Mouse (Mus musculus) c-Kit-positive CD71-positive TER-119-positive erythroid progenitor cells, embryonic 14.5 days (primary cell): ENCODE data around the gene Il10ra.
A peak's percentile ranks its signal among the peaks of the same experiment; 100 is the strongest.

Source experiments
- DNase-seq: peaks from one replicate; pipeline ENCODE4 v3.0.0-alpha.2; 2013; ENCODE audit warnings: low spot score

The Il10ra gene

GRCm38 (mm10) chr9:45268597-45269325 lies at the start of gene Il10ra:
Gene Il10ra, minus strand, starts transcription at chr9:45269149.
- DNase-seq, result no peak

DNA sequence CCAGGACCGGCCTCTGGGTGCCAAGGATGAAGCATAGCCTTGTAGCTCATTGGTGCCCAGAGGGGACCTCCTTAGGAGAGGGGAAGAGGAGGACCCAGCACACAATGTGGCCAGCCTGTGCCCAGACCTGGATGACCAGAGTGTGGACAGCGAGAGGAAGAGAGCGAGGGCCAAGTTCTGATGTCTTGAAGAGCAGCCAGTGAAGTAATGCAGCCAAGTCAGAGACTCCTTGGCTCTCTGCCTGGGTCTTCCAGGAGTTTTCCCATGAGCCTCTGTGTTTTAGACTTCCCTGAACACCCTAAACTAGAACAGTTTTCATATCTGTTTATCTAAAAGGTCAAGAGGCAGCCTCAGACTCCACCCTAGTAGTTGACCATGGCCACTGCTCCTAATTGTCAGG lies 48.7 kb upstream of the Il10ra start:
- DNase-seq, result no peak

- DNase-seq, result no peak
Measured at GRCm38 (mm10) chr9:45313913-45314312, 45.0 kb upstream of the Il10ra start.

GRCm38 (mm10) chr9:45311858-45312257 lies 42.9 kb upstream of the Il10ra start:
- DNase-seq, result no peak

DNA sequence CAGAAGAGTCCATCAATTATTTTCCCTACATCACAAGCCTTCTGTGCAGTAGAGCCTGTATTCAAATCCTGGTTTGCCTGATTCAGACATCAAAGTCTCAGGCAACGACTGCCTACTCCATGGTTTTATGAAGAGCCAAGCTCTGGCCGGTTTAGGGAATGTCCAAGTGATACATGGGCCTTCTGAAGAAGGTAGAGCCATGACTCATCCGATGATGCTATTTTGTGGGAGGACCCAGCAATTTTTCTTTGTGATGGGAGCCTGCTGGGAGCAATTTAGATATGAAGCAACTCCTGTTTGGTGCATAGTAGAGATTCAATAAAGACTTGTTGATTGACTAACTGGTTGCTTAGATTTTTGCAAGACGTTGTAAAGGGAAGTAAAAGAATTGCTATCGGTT lies 39.6 kb upstream of the Il10ra start:
- DNase-seq, result no peak

GRCm38 (mm10) chr9:45306746-45307410 lies 37.9 kb upstream of the Il10ra start:
- no peak for DNase-seq

DNA sequence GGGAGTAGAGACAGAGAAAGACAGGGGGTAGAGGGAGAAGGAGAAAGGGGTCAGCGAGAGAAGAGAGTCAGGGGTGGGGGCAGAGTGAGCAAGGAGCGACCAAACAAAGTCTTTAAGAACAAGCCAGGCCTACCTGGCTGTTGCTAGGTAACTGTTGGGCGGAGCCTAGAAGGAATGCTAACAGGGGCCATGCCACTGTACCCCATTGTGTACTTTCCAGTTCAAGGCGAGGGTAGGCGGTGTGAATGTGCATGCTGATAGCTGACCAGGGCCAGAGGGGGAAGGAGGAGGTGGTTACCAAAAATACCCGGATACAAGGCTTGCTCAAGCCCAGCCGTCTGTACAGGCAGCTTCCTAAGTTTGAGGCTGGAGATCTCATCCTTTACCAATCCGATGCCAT lies 32.8 kb upstream of the Il10ra start:
- no peak for DNase-seq

GRCm38 (mm10) chr9:45300422-45301104 lies 31.6 kb upstream of the Il10ra start:
- peak; percentile 75 for DNase-seq

GRCm38 (mm10) chr9:45299231-45300006 lies 30.5 kb upstream of the Il10ra start:
- DNase-seq, result peak; percentile 40

GRCm38 (mm10) chr9:45294210-45295011 lies 25.5 kb upstream of the Il10ra start:
- DNase-seq, result no peak

DNA sequence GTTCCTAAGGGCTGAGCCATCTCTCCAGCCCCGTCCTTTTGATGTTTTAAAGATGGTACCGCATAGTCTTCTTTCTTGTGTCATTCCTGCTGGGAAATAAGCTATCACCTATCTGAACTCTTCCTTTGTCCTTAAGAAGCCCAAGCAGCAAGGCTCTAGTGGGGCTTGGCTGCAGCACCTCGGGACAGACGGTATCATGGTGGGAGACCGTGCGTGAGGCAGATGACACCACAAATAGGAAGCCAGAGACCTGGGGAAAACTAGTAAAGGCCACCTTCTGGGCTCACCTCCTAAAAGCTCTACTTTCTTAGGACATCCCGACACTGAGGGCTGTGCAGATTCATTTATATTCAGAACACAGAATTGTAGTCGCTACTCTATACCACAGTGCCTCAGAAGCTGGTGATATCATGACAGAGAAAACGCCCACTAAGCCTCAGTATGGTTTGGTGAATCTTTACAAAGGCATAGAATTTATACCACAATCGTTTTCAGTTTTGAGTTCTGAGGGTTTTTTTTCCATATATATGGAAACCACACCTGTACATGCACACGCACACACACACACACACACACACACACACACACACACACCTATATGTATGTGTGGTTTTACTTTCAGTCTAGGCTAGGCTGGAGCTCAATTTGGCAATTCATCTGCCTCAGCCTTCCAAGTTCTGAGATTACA lies 22.7 kb upstream of the Il10ra start:
- DNase-seq, result no peak

- no peak for DNase-seq
Measured at GRCm38 (mm10) chr9:45282466-45282865, 13.5 kb upstream of the Il10ra start.

DNA sequence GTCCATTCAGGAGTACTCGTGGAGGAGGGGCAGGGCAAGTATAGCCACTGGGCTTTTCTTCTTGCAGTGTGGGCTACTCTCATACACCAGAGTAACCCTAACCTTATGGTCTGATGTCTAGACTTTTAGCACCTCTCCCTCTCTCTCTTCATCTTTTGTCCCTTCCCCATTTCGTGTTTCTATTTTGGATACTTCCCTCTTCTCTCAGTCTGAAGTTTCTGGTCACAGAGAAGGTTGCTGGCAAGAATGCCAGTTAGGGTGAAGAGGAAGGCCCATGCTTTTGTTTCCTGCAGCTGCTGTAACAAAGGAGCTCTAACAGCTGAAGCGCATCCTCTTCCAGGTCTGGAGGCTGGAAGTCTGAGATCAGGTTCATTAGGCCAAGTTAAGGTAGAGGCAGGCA lies 11.9 kb upstream of the Il10ra start:
- no peak for DNase-seq

DNA sequence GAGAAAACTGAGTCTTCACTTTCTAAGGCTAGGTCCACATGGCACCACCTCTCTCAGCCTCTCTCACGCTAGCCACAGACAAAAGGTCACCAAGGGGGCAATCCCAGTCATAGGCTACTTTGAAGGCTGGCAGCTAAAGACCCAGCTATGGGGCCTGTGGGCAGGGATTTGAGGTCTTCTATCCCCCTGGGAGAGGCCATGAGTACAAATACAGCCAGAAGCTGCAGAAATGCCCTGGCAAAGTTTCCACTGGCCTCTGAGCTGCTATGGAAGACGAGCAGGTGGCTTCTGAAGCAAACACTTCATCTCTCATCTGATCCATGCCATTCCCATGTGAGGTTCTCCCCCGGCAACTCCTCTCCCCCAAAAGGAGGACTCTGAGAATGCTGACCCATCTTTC lies 11.1 kb upstream of the Il10ra start:
- no peak for DNase-seq

DNA sequence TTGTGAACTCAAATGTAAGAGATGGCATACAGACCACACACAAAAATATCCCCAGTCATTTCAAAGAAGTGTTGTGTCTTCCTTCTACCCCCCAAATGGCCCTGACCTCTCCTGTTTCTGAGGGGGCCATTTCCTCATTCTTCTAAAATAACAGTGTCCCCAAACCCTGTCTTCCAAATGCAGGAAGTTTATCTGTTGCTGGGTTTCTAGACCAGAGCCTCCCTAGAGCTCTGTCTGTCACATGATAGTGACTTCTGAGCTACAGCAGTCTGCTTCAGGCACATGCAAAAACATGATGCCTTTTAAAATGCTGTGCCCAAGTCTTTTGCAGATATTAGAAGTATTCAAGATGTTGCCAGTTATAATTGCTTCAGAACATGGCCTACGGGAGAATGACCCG lies 5.7 kb upstream of the Il10ra start:
- no peak for DNase-seq

- DNase-seq, result peak; percentile 15
Measured at GRCm38 (mm10) chr9:45274218-45274617, 5.3 kb upstream of the Il10ra start.

- no peak for DNase-seq
Measured at GRCm38 (mm10) chr9:45272213-45272612, 3.3 kb upstream of the Il10ra start.

GRCm38 (mm10) chr9:45268079-45268478 lies 870 bp downstream of the Il10ra start:
- no peak for DNase-seq

- DNase-seq, result no peak
Measured at GRCm38 (mm10) chr9:45267099-45267498, 1.9 kb downstream of the Il10ra start.

DNA sequence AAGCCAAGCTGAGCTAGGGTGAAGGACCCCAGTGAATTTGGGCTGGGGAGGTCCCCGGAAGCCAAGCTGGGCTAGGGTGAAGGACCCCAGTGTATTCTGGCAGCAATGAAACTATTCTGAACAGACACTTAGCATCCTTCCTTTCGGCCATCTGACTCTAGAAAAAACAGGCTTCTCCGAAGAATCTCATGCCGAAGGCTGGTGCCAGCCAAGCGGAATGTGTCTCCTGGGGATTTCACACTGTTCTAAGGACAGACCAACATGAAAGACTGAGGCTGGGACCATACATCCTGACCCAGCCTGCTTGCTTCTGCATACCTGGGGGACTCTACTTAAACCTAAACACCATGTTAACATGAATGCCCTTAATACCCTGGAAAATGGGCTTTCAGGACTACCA lies 7.1 kb downstream of the Il10ra start:
- DNase-seq, result no peak

- no peak for DNase-seq
Measured at GRCm38 (mm10) chr9:45261466-45261865, 7.5 kb downstream of the Il10ra start.
